Mouse (Mus musculus) 3T3-L1 (cell line): ENCODE measurements around the gene Col4a5.

ENCODE experiments used
- DNase-seq: peaks from one replicate; pipeline ENCODE4 v3.0.0-alpha.2; 2015; ENCODE audit warnings: low read depth, low spot score

The Col4a5 gene

GRCm38 (mm10) chrX:141475110-141475509, at the start of gene Col4a5:
Col4a5 (plus strand) TSS chrX:141475385.
- peak; percentile 83 for DNase-seq

GRCm38 (mm10) chrX:141436780-141437179, 38.4 kb upstream of the Col4a5 start:
- DNase-seq: no peak

GRCm38 (mm10) chrX:141439423-141439822, 35.8 kb upstream of the Col4a5 start:
- DNase-seq: peak; percentile 81

GRCm38 (mm10) chrX:141447936-141448335, 27.2 kb upstream of the Col4a5 start:
- no peak for DNase-seq

GRCm38 (mm10) chrX:141473470-141474302, 1.5 kb upstream of the Col4a5 start, which contains the start of gene Col4a6:
Col4a6 (minus strand) TSS chrX:141474076.
- DNase-seq: no peak

GRCm38 (mm10) chrX:141475566-141476327, 562 bp downstream of the Col4a5 start:
- no peak for DNase-seq

- DNase-seq: peak; percentile 32
Measured at GRCm38 (mm10) chrX:141494545-141494944, 19.4 kb downstream of the Col4a5 start.

GRCm38 (mm10) chrX:141503125-141503524, 27.9 kb downstream of the Col4a5 start:
- DNase-seq: no peak

- DNase-seq: peak; percentile 93
Measured at GRCm38 (mm10) chrX:141533447-141533846, 58.3 kb downstream of the Col4a5 start.

GRCm38 (mm10) chrX:141547471-141547870, 72.3 kb downstream of the Col4a5 start:
- peak; percentile 17 for DNase-seq

- peak; percentile 57 for DNase-seq
Measured at GRCm38 (mm10) chrX:141590242-141590641, 115.1 kb downstream of the Col4a5 start.

- DNase-seq: no peak
Measured at GRCm38 (mm10) chrX:141721725-141722124, 246.5 kb downstream of the Col4a5 start.

GRCm38 (mm10) chrX:141723936-141724335, 248.8 kb downstream of the Col4a5 start:
- DNase-seq: no peak

- no peak for DNase-seq
Measured at GRCm38 (mm10) chrX:141724391-141724891, 249.3 kb downstream of the Col4a5 start.

- DNase-seq: no peak
Measured at GRCm38 (mm10) chrX:141724937-141725918, 250.0 kb downstream of the Col4a5 start, which contains the start of gene Irs4. Irs4 (minus strand) TSS chrX:141725263.

GRCm38 (mm10) chrX:141729570-141729969, 254.4 kb downstream of the Col4a5 start:
- no peak for DNase-seq
